Mouse (Mus musculus): ENCODE measurements at regions not wholly inside any gene's neighbourhood (a gene's known extent, or its start where the extent isn't known, plus 50 kb on each side); places are given as distances from the start of the nearest gene placed in this dataset.
A peak's percentile ranks its signal among the peaks of the same experiment; 100 is the strongest.

- DNase-seq, result peak; percentile 17
These were observed 52.2 kb upstream of the Otud4 start for GRCm38 (mm10) chr8:79587258-79587657.

GRCm38 (mm10) chr8:79584966-79585365, 54.5 kb upstream of the Otud4 start:
- peak; percentile 49 for DNase-seq

- no peak for DNase-seq
These were observed 56.1 kb upstream of the Otud4 start for GRCm38 (mm10) chr8:79583326-79583725.

- DNase-seq, result no peak
These were observed 57.2 kb upstream of the Otud4 start for GRCm38 (mm10) chr8:79582195-79582594.

GRCm38 (mm10) chr8:79576086-79576485, 63.3 kb upstream of the Otud4 start:
- no peak for DNase-seq

GRCm38 (mm10) chr8:79575175-79575734, 64.2 kb upstream of the Otud4 start:
- DNase-seq, result peak; percentile 8

- no peak for DNase-seq
These were observed 65.9 kb upstream of the Otud4 start for GRCm38 (mm10) chr8:79573491-79573890.

GRCm38 (mm10) chr8:79572526-79572925, 66.9 kb upstream of the Otud4 start:
- DNase-seq, result no peak

- DNase-seq, result no peak
These were observed 76.3 kb upstream of the Otud4 start for GRCm38 (mm10) chr8:79563101-79563500.

- DNase-seq, result no peak
These were observed 76.7 kb upstream of the Otud4 start for GRCm38 (mm10) chr8:79562669-79563068.

- DNase-seq, result peak; percentile 8
These were observed 77.3 kb upstream of the Otud4 start for GRCm38 (mm10) chr8:79562071-79562581.

- no peak for DNase-seq
These were observed 78.0 kb upstream of the Otud4 start for GRCm38 (mm10) chr8:79561269-79562063.

- DNase-seq, result no peak
These were observed 79.9 kb upstream of the Otud4 start for GRCm38 (mm10) chr8:79559516-79559915.

GRCm38 (mm10) chr8:79554311-79554710, 85.1 kb upstream of the Otud4 start:
- no peak for DNase-seq

GRCm38 (mm10) chr8:79550151-79550550, 89.3 kb upstream of the Otud4 start:
- DNase-seq, result no peak

GRCm38 (mm10) chr8:79548156-79548555, 91.3 kb upstream of the Otud4 start:
- no peak for DNase-seq

- no peak for DNase-seq
These were observed 93.5 kb upstream of the Otud4 start for GRCm38 (mm10) chr8:79545866-79546373.

GRCm38 (mm10) chr8:79542461-79542860, 97.0 kb upstream of the Otud4 start:
- DNase-seq, result no peak

GRCm38 (mm10) chr8:79540053-79540452, 99.4 kb upstream of the Otud4 start:
- no peak for DNase-seq

GRCm38 (mm10) chr8:79534271-79534889, 105.0 kb upstream of the Otud4 start:
- DNase-seq, result peak; percentile 17

GRCm38 (mm10) chr8:79529556-79529955, 109.9 kb upstream of the Otud4 start:
- no peak for DNase-seq

- DNase-seq, result no peak
These were observed 117.4 kb upstream of the Otud4 start for GRCm38 (mm10) chr8:79522040-79522439.

GRCm38 (mm10) chr8:79518966-79519365, 119.6 kb upstream of the Smad1 start:
- DNase-seq, result no peak
